Mouse (Mus musculus) embryonic facial prominence, embryonic 14.5 days (tissue): Measurements from ENCODE around the gene Six5. TPM values are rescaled to one million over a fixed set of nuclear protein-coding genes. Genes with fewer than 3 reads are reported as not detected.

Source experiments
- ATAC-seq: fragments of 200-750 bp; cut with Nextera tagmentation; 2 replicates; pipeline ENCODE4 v1.8.0; 2017; ENCODE audit warnings: low read depth, moderate number of reproducible peaks, moderate TSS enrichment
- DNase-seq: peaks from one replicate; pipeline ENCODE4 v3.0.0-alpha.2; 2015; ENCODE audit warnings: low spot score
- H3K27ac ChIP-seq: fragments of 300-500 bp; sonication (generic); replicated peaks from 2 replicates; pipeline ENCODE4 v1.5.1; 2014; ENCODE audit warnings: low read depth, mild to moderate bottlenecking, low read length, moderate library complexity
- H3K27me3 ChIP-seq: fragments of 300-500 bp; sonication (generic); replicated peaks from 2 replicates; pipeline ENCODE4 v1.6.1; 2014; ENCODE audit warnings: low read length; ENCODE audit not compliant: control insufficient read depth, insufficient read depth
- H3K36me3 ChIP-seq: fragments of 300-500 bp; sonication (generic); 2 replicates; pipeline ENCODE4 v1.6.1; 2014; ENCODE audit warnings: low read length, mixed read lengths; ENCODE audit not compliant: control insufficient read depth, insufficient read depth
- H3K4me1 ChIP-seq: fragments of 300-500 bp; sonication (generic); 2 replicates; pipeline ENCODE4 v1.6.1; 2014; ENCODE audit warnings: antibody characterized with exemption, low read length; ENCODE audit not compliant: control insufficient read depth, insufficient read depth
- H3K4me2 ChIP-seq: fragments of 300-500 bp; sonication (generic); 2 replicates; pipeline ENCODE4 v1.6.1; 2014; ENCODE audit warnings: low read depth, mild to moderate bottlenecking, low read length, moderate library complexity, mixed read lengths
- H3K4me3 ChIP-seq: fragments of 300-500 bp; sonication (generic); 2 replicates; pipeline ENCODE4 v1.5.1; 2014; ENCODE audit warnings: low read depth, mild to moderate bottlenecking, low read length
- H3K9ac ChIP-seq: fragments of 300-500 bp; sonication (generic); 2 replicates; pipeline ENCODE4 v1.6.1; 2014; ENCODE audit warnings: low read depth, mild to moderate bottlenecking, low read length, moderate library complexity, mixed read lengths
- H3K9me3 ChIP-seq: fragments of 300-500 bp; sonication (generic); 2 replicates; pipeline ENCODE4 v1.6.1; 2016; ENCODE audit warnings: low read length; ENCODE audit not compliant: control insufficient read depth
- WGBS: fragments of 180-500 bp; shearing (Covaris S2); extraction: QIAGEN DNeasy Blood & Tissue Kit; methylation state at CpG from one replicate; pipeline ENCODE4 v1.1.7; 2014; 5-methylcytosine and 5-hydroxymethylcytosine counted together
- polyA plus RNA-seq: library from polyadenylated mRNA; unstranded; fragments of >200 nt; fragmentation: Nextera tagmentation; extraction: Ambion mirVana; gene quantifications from 2 replicates; pipeline ENCODE4 v1.2.1, GENCODE M21; 2014

Gene Six5
- 13.4 and 16.3 TPM in 2 replicates for polyA plus RNA-seq

- WGBS: 0% methylated on average over 6 of the region's 36 CpGs
- Histone ChIP-seq H3K27ac (peak within 1 kb of the TSS; percentile 98), H3K36me3 (peaks cover 36% of the 10 kb centered on the region), H3K9ac (peak within 1 kb of the TSS; percentile 95), H3K27me3 (no peaks in the 10 kb centered on the region), H3K9me3 (no peaks in the 10 kb centered on the region), H3K4me3 (peak within 1 kb of the TSS; percentile 80), H3K4me2 (peak within 1 kb of the TSS; percentile 91), H3K4me1 (peaks cover 24% of the 10 kb centered on the region)
- no peak for DNase-seq
- ATAC-seq: no peak
Observed at GRCm38 (mm10) chr7:19094471-19094825, at the start of gene Six5. Gene Six5, plus strand, starts transcription at chr7:19094594.

GRCm38 (mm10) chr7:19044616-19045015 is 49.8 kb upstream of the Six5 start:
- WGBS: 100% methylated on average over 6 of the region's 6 CpGs
- H3K4me1 ChIP-seq: no peaks in the 10 kb centered on the region
- H3K4me2 ChIP-seq: no peak overlapping the region
- no peak overlapping the region for H3K9ac ChIP-seq
- peaks cover 99% of the 10 kb centered on the region for H3K36me3 ChIP-seq
- H3K27me3 ChIP-seq: no peaks in the 10 kb centered on the region
- no peak for ATAC-seq
- no peak for DNase-seq
- H3K9me3 ChIP-seq: no peaks in the 10 kb centered on the region
- no peak overlapping the region for H3K27ac ChIP-seq
- no peak overlapping the region for H3K4me3 ChIP-seq

- no peaks in the 10 kb centered on the region for H3K27me3 ChIP-seq
- H3K9ac ChIP-seq: no peak overlapping the region
- DNase-seq (no peak), ATAC-seq (no peak)
- no peak overlapping the region for H3K27ac ChIP-seq
- H3K36me3 ChIP-seq: peaks cover 99% of the 10 kb centered on the region
- H3K9me3 ChIP-seq: no peaks in the 10 kb centered on the region
- WGBS: 91% methylated on average over 10 of the region's 11 CpGs
- H3K4me2 ChIP-seq: no peak overlapping the region
- H3K4me1 ChIP-seq: no peaks in the 10 kb centered on the region
- H3K4me3 ChIP-seq: no peak overlapping the region
Observed at GRCm38 (mm10) chr7:19046286-19047069, 47.9 kb upstream of the Six5 start.

GRCm38 (mm10) chr7:19048006-19048527 is 46.3 kb upstream of the Six5 start:
- H3K9ac ChIP-seq: no peak overlapping the region
- no peak for DNase-seq
- 81% methylated on average over 14 of the region's 14 CpGs for WGBS
- H3K27ac ChIP-seq: no peak overlapping the region
- peaks cover 98% of the 10 kb centered on the region for H3K36me3 ChIP-seq
- H3K4me3 ChIP-seq: no peak overlapping the region
- no peaks in the 10 kb centered on the region for H3K9me3 ChIP-seq
- no peak overlapping the region for H3K4me2 ChIP-seq
- H3K27me3 ChIP-seq: no peaks in the 10 kb centered on the region
- H3K4me1 ChIP-seq: no peaks in the 10 kb centered on the region
- ATAC-seq: no peak

GRCm38 (mm10) chr7:19049252-19049651 is 45.1 kb upstream of the Six5 start:
- Histone ChIP-seq H3K4me1 (no peaks in the 10 kb centered on the region), H3K27me3 (no peaks in the 10 kb centered on the region), H3K9me3 (no peaks in the 10 kb centered on the region), H3K9ac (no peak overlapping the region), H3K4me3 (no peak overlapping the region), H3K4me2 (no peak overlapping the region), H3K27ac (no peak overlapping the region), H3K36me3 (peaks cover 94% of the 10 kb centered on the region)
- ATAC-seq: no peak
- 90% methylated on average over 4 of the region's 5 CpGs for WGBS
- DNase-seq: no peak

- no peak for ATAC-seq
- WGBS: 83% methylated on average over 8 of the region's 8 CpGs
- Histone ChIP-seq H3K9ac (no peak overlapping the region), H3K36me3 (peaks cover 89% of the 10 kb centered on the region), H3K27ac (no peak overlapping the region), H3K9me3 (no peaks in the 10 kb centered on the region), H3K4me1 (no peaks in the 10 kb centered on the region), H3K4me3 (no peak overlapping the region), H3K27me3 (no peaks in the 10 kb centered on the region), H3K4me2 (no peak overlapping the region)
- DNase-seq: no peak
Observed at GRCm38 (mm10) chr7:19050172-19050571, 44.2 kb upstream of the Six5 start.

GRCm38 (mm10) chr7:19051161-19051560 is 43.2 kb upstream of the Six5 start:
- Histone ChIP-seq H3K36me3 (peaks cover 79% of the 10 kb centered on the region), H3K9me3 (no peaks in the 10 kb centered on the region), H3K27ac (no peak overlapping the region), H3K4me3 (no peak overlapping the region), H3K4me2 (no peak overlapping the region), H3K9ac (no peak overlapping the region), H3K27me3 (no peaks in the 10 kb centered on the region), H3K4me1 (no peaks in the 10 kb centered on the region)
- WGBS: 57% methylated on average over 4 of the region's 4 CpGs
- DNase-seq (no peak), ATAC-seq (no peak)

- ATAC-seq: no peak
- H3K9me3 ChIP-seq: no peaks in the 10 kb centered on the region
- no peak for DNase-seq
- no peak overlapping the region for H3K4me2 ChIP-seq
- no peaks in the 10 kb centered on the region for H3K4me1 ChIP-seq
- no peak overlapping the region for H3K27ac ChIP-seq
- no peak overlapping the region for H3K9ac ChIP-seq
- H3K36me3 ChIP-seq: peaks cover 65% of the 10 kb centered on the region
- H3K4me3 ChIP-seq: no peak overlapping the region
- 90% methylated on average over 15 of the region's 15 CpGs for WGBS
- H3K27me3 ChIP-seq: no peaks in the 10 kb centered on the region
Observed at GRCm38 (mm10) chr7:19052345-19053135, 41.9 kb upstream of the Six5 start.
